Mouse (Mus musculus) embryonic facial prominence, embryonic 11.5 days (tissue): ENCODE measurements at regions not wholly inside any gene's neighbourhood (a gene's known extent, or its start where the extent isn't known, plus 50 kb on each side); places are given as distances from the start of the nearest gene placed in this dataset.
A peak's percentile ranks its signal among the peaks of the same experiment; 100 is the strongest.

Source experiments
- ATAC-seq: fragments of 200-750 bp; cut with Nextera tagmentation; replicated peaks from 2 replicates; pipeline ENCODE4 v1.8.0; 2017; ENCODE audit warnings: low read depth; ENCODE audit not compliant: insufficient number of reproducible peaks, low FRiP score, low TSS enrichment
- DNase-seq: peaks from one replicate; pipeline ENCODE4 v3.0.0-alpha.2; 2015; ENCODE audit warnings: low spot score
- H3K27ac ChIP-seq: fragments of 300-500 bp; sonication (generic); replicated peaks from 2 replicates; pipeline ENCODE4 v1.5.1; 2014; ENCODE audit warnings: mild to moderate bottlenecking, low read depth, low read length, control low read depth
- H3K27me3 ChIP-seq: fragments of 300-500 bp; sonication (generic); 2 replicates; pipeline ENCODE4 v1.6.1; 2014; ENCODE audit warnings: mild to moderate bottlenecking, low read length, moderate library complexity, mixed read lengths; ENCODE audit not compliant: control insufficient read depth, insufficient read depth
- H3K36me3 ChIP-seq: fragments of 300-500 bp; sonication (generic); replicated peaks from 2 replicates; pipeline ENCODE4 v1.6.1; 2014; ENCODE audit warnings: low read depth, mild to moderate bottlenecking, low read length, moderate library complexity, mixed read lengths; ENCODE audit not compliant: control insufficient read depth, insufficient read depth
- H3K4me1 ChIP-seq: fragments of 300-500 bp; sonication (generic); 2 replicates; pipeline ENCODE4 v1.6.1; 2014; ENCODE audit warnings: low read length, mixed read lengths; ENCODE audit not compliant: control insufficient read depth, insufficient read depth
- H3K4me2 ChIP-seq: fragments of 300-500 bp; sonication (generic); 2 replicates; pipeline ENCODE4 v1.6.1; 2014; ENCODE audit warnings: low read depth, mild to moderate bottlenecking, control low read depth, low read length, moderate library complexity
- H3K4me3 ChIP-seq: fragments of 300-500 bp; sonication (generic); 2 replicates; pipeline ENCODE4 v1.5.1; 2014; ENCODE audit warnings: low read depth, low read length, control low read depth
- H3K9ac ChIP-seq: fragments of 300-500 bp; sonication (generic); replicated peaks from 2 replicates; pipeline ENCODE4 v1.6.1; 2014; ENCODE audit warnings: mild to moderate bottlenecking, control low read depth, low read length
- H3K9me3 ChIP-seq: fragments of 300-500 bp; sonication (generic); replicated peaks from 2 replicates; pipeline ENCODE4 v1.6.1; 2016; ENCODE audit warnings: mild to moderate bottlenecking, low read length, inconsistent platforms, mixed read lengths; ENCODE audit not compliant: control insufficient read depth
- WGBS: fragments of 180-500 bp; shearing (Covaris S2); extraction: QIAGEN DNeasy Blood & Tissue Kit; methylation state at CpG from one replicate; pipeline ENCODE4 v1.1.7; 2014; 5-methylcytosine and 5-hydroxymethylcytosine counted together

- peak; percentile 24 for DNase-seq
- Histone ChIP-seq H3K9me3 (no peaks in the 10 kb centered on the region), H3K36me3 (no peaks in the 10 kb centered on the region), H3K9ac (no peak overlapping the region), H3K4me3 (no peak overlapping the region), H3K27ac (no peak overlapping the region), H3K4me2 (no peak overlapping the region), H3K4me1 (no peaks in the 10 kb centered on the region), H3K27me3 (no peaks in the 10 kb centered on the region)
- ATAC-seq = no peak
- 28% methylated on average over 8 of the region's 8 CpGs for WGBS
Measured at GRCm38 (mm10) chr13:59910179-59911071, 87.5 kb upstream of the Tut7 start.

GRCm38 (mm10) chr13:59909400-59909799 is 86.5 kb upstream of the Tut7 start:
- H3K27ac ChIP-seq = no peak overlapping the region

GRCm38 (mm10) chr13:59908786-59909185 is 85.8 kb upstream of the Tut7 start:
- WGBS = 85% methylated on average over 4 of the region's 4 CpGs
- ATAC-seq = no peak
- Histone ChIP-seq H3K4me1 (no peaks in the 10 kb centered on the region), H3K4me2 (no peak overlapping the region), H3K27me3 (no peaks in the 10 kb centered on the region), H3K27ac (no peak overlapping the region), H3K4me3 (no peak overlapping the region), H3K36me3 (no peaks in the 10 kb centered on the region), H3K9ac (no peak overlapping the region), H3K9me3 (no peaks in the 10 kb centered on the region)
- no peak for DNase-seq

More at GRCm38 (mm10) chr13:59909400-59909799, 86.5 kb upstream of the Tut7 start:
- no peaks in the 10 kb centered on the region for H3K36me3 ChIP-seq
- H3K4me1 ChIP-seq = no peaks in the 10 kb centered on the region
- no peak for ATAC-seq
- WGBS = 75% methylated on average over 4 of the region's 4 CpGs
- no peak overlapping the region for H3K4me3 ChIP-seq
- H3K9ac ChIP-seq = no peak overlapping the region
- no peak overlapping the region for H3K4me2 ChIP-seq
- H3K27me3 ChIP-seq = no peaks in the 10 kb centered on the region
- DNase-seq = no peak
- no peaks in the 10 kb centered on the region for H3K9me3 ChIP-seq

GRCm38 (mm10) chr13:59905488-59905887 is 82.5 kb upstream of the Tut7 start:
- Histone ChIP-seq H3K9me3 (no peaks in the 10 kb centered on the region), H3K4me1 (no peaks in the 10 kb centered on the region), H3K36me3 (no peaks in the 10 kb centered on the region), H3K9ac (no peak overlapping the region), H3K27me3 (no peaks in the 10 kb centered on the region), H3K4me3 (no peak overlapping the region), H3K4me2 (no peak overlapping the region), H3K27ac (no peak overlapping the region)
- WGBS = 87% methylated on average over 3 of the region's 3 CpGs
- ATAC-seq = no peak
- DNase-seq = no peak

GRCm38 (mm10) chr13:59904415-59904814 is 81.5 kb upstream of the Tut7 start:
- DNase-seq (no peak), ATAC-seq (no peak)
- Histone ChIP-seq H3K9me3 (no peaks in the 10 kb centered on the region), H3K27me3 (no peaks in the 10 kb centered on the region), H3K27ac (no peak overlapping the region), H3K9ac (no peak overlapping the region), H3K4me3 (no peak overlapping the region), H3K36me3 (no peaks in the 10 kb centered on the region), H3K4me1 (no peaks in the 10 kb centered on the region), H3K4me2 (no peak overlapping the region)
- WGBS = 95% methylated on average over 1 of the region's 1 CpGs

GRCm38 (mm10) chr13:59899521-59899920 is 76.6 kb upstream of the Tut7 start:
- Histone ChIP-seq H3K27me3 (no peaks in the 10 kb centered on the region), H3K9ac (no peak overlapping the region), H3K27ac (no peak overlapping the region), H3K4me3 (no peak overlapping the region), H3K9me3 (no peaks in the 10 kb centered on the region), H3K36me3 (no peaks in the 10 kb centered on the region), H3K4me1 (no peaks in the 10 kb centered on the region), H3K4me2 (no peak overlapping the region)
- ATAC-seq (no peak), DNase-seq (no peak)
- WGBS = 59% methylated on average over 7 of the region's 7 CpGs

- Histone ChIP-seq H3K4me1 (no peaks in the 10 kb centered on the region), H3K9ac (no peak overlapping the region), H3K27ac (no peak overlapping the region), H3K4me3 (no peak overlapping the region), H3K36me3 (no peaks in the 10 kb centered on the region), H3K27me3 (no peaks in the 10 kb centered on the region), H3K4me2 (no peak overlapping the region), H3K9me3 (no peaks in the 10 kb centered on the region)
- ATAC-seq = no peak
- WGBS = 86% methylated on average over 2 of the region's 2 CpGs
- DNase-seq = no peak
Measured at GRCm38 (mm10) chr13:59895754-59896153, 72.8 kb upstream of the Tut7 start.

- ATAC-seq (no peak), DNase-seq (no peak)
- 62% methylated on average over 5 of the region's 5 CpGs for WGBS
- H3K27me3 ChIP-seq = no peaks in the 10 kb centered on the region
- no peak overlapping the region for H3K4me3 ChIP-seq
- H3K4me2 ChIP-seq = no peak overlapping the region
- H3K27ac ChIP-seq = no peak overlapping the region
- H3K36me3 ChIP-seq = no peaks in the 10 kb centered on the region
- H3K4me1 ChIP-seq = peaks cover 4% of the 10 kb centered on the region; the same call in 1 of the 2 replicates
- no peaks in the 10 kb centered on the region for H3K9me3 ChIP-seq
- H3K9ac ChIP-seq = no peak overlapping the region
Measured at GRCm38 (mm10) chr13:59894094-59894493, 71.1 kb upstream of the Tut7 start.
